Mouse (Mus musculus) forebrain, embryonic 13.5 days (tissue): ENCODE data around the gene Pla2g4e. TPM values are rescaled to one million over a fixed set of nuclear protein-coding genes. Genes with fewer than 3 reads are reported as not detected.

ENCODE experiments used
- ATAC-seq: fragments of 200-750 bp; cut with Nextera tagmentation; 2 replicates; pipeline ENCODE4 v1.8.0; 2017
- H3K27ac ChIP-seq: fragments of 300-500 bp; sonication (generic); 2 replicates; pipeline ENCODE4 v1.5.1; 2015; ENCODE audit warnings: inconsistent platforms, mild to moderate bottlenecking, moderate library complexity
- H3K27me3 ChIP-seq: fragments of 300-500 bp; sonication (generic); 2 replicates; pipeline ENCODE4 v1.6.1; 2015; ENCODE audit warnings: mild to moderate bottlenecking, inconsistent platforms
- H3K36me3 ChIP-seq: fragments of 300-500 bp; sonication (generic); 2 replicates; pipeline ENCODE4 v1.6.1; 2015; ENCODE audit warnings: mild to moderate bottlenecking, inconsistent platforms; ENCODE audit not compliant: poor library complexity, severe bottlenecking
- H3K4me1 ChIP-seq: fragments of 300-500 bp; sonication (generic); 2 replicates; pipeline ENCODE4 v1.6.1; 2015; ENCODE audit warnings: inconsistent platforms
- H3K4me2 ChIP-seq: fragments of 300-500 bp; sonication (generic); 2 replicates; pipeline ENCODE4 v1.6.1; 2015; ENCODE audit warnings: inconsistent platforms, mild to moderate bottlenecking, moderate library complexity
- H3K4me3 ChIP-seq: fragments of 300-500 bp; sonication (generic); 2 replicates; pipeline ENCODE4 v1.5.1; 2015; ENCODE audit warnings: mild to moderate bottlenecking, inconsistent platforms
- H3K9ac ChIP-seq: fragments of 300-500 bp; sonication (generic); 2 replicates; pipeline ENCODE4 v1.6.1; 2015; ENCODE audit warnings: mild to moderate bottlenecking, inconsistent platforms
- H3K9me3 ChIP-seq: fragments of 300-500 bp; sonication (generic); replicated peaks from 2 replicates; pipeline ENCODE4 v1.6.1; 2016; ENCODE audit warnings: inconsistent platforms
- WGBS: fragments of 180-500 bp; shearing (Covaris S2); methylation state at CpG from one replicate; pipeline ENCODE4 v1.1.7; 2015; 5-methylcytosine and 5-hydroxymethylcytosine counted together
- polyA plus RNA-seq: library from polyadenylated mRNA; unstranded; fragments of >200 nt; fragmentation: Nextera tagmentation; extraction: Ambion mirVana; gene quantifications from 2 replicates; pipeline ENCODE4 v1.2.1, GENCODE M21; 2015

The Pla2g4e gene
- polyA plus RNA-seq, 1 experiment from 2014 or later: 0.27 TPM

DNA sequence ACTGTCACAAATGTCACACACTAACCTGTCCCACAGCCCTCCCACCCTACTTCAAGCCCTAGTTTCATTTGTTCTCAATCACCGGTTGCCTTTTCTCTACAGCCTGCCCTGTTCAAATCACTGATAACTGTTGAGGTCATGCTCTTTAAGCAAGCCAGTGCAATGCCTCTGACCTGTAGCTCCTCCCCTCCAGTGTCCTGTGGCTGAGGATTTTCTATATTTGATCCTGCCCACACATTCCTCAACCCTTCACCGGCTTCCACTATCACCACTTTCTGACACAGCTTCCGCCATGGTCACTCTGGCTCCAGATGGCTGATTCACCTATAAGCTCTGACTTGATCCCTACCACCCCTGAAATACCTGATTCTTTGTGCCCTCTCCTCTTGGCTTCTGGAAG is 97.1 kb downstream of the Pla2g4e start:
- Histone ChIP-seq H3K27ac (no peak overlapping the region), H3K27me3 (no peaks in the 10 kb centered on the region), H3K9ac (no peak overlapping the region), H3K4me1 (no peaks in the 10 kb centered on the region), H3K4me2 (no peak overlapping the region), H3K9me3 (no peaks in the 10 kb centered on the region), H3K36me3 (no peaks in the 10 kb centered on the region), H3K4me3 (no peak overlapping the region)
- 97% methylated on average over 3 of the region's 3 CpGs for WGBS
- no peak for ATAC-seq

DNA sequence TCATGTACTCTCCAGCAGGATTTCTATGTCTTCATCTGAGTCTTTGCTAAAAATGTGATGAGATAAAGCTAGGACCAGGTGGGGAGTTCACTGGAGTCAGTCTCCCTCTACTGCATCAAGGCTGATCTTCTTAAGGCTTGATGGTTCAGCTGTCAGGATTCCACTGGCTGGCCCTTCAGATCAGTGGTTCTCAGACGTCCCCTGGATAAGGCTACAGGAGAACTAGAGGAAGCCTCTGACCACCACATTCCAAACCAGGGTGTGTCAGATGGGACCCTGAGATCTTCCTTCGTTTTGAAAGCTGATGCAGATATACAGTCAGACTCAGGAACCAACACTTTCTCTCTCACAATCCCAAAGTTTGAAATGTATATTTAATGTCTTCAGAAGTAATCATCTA is 97.8 kb downstream of the Pla2g4e start:
- Histone ChIP-seq H3K4me3 (no peak overlapping the region), H3K27me3 (no peaks in the 10 kb centered on the region), H3K36me3 (no peaks in the 10 kb centered on the region), H3K9me3 (no peaks in the 10 kb centered on the region), H3K9ac (no peak overlapping the region), H3K4me1 (no peaks in the 10 kb centered on the region), H3K27ac (no peak overlapping the region), H3K4me2 (no peak overlapping the region)
- ATAC-seq: no peak
- 63% methylated on average over 2 of the region's 2 CpGs for WGBS

DNA sequence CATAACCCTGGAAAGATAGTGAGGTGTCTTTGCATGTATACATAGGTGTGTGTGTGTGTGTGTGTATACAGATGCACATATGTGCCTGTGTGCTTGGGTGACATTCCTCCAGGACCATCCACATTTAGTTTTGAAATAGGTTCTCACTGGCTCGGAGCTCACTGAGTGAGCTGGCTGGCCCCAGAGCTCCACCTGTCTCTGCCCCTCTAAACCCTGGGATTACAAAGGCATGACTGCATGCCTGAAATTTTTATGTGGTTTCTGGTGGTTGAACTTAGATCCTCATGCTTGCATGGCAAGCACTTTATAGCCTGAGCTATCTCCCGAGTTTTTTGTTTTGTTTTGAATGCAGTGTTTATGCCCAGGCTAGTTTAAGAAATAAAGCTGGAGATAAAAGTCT is 98.6 kb downstream of the Pla2g4e start:
- H3K4me2 ChIP-seq: no peak overlapping the region
- H3K9ac ChIP-seq: no peak overlapping the region
- H3K36me3 ChIP-seq: no peaks in the 10 kb centered on the region
- no peak for ATAC-seq
- H3K4me1 ChIP-seq: no peaks in the 10 kb centered on the region
- H3K27ac ChIP-seq: no peak overlapping the region
- H3K4me3 ChIP-seq: no peak overlapping the region
- H3K9me3 ChIP-seq: no peaks in the 10 kb centered on the region
- H3K27me3 ChIP-seq: no peaks in the 10 kb centered on the region
- 80% methylated on average over 2 of the region's 2 CpGs for WGBS

DNA sequence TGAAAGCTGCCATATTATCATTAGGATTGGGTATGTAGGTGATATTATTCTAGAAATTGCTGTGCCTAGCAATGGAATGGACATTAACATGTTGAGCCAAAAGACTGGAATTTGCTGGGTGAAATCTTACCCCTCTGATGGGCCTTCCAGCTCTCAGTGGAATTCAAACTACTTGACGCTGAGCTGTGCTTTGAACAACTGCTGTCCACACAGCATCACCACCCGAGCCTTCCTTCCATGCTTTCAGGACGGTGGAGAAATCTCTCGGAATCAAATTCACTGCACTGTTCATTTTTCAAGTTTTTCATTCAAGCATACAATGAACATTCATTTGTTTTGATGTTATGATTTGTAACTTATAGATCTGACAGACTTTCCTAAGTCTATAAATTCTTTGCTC is 100.7 kb downstream of the Pla2g4e start:
- H3K4me1 ChIP-seq: no peaks in the 10 kb centered on the region
- no peak overlapping the region for H3K9ac ChIP-seq
- no peak overlapping the region for H3K4me3 ChIP-seq
- ATAC-seq: no peak
- H3K9me3 ChIP-seq: no peaks in the 10 kb centered on the region
- 91% methylated on average over 4 of the region's 4 CpGs for WGBS
- no peaks in the 10 kb centered on the region for H3K27me3 ChIP-seq
- H3K4me2 ChIP-seq: no peak overlapping the region
- no peaks in the 10 kb centered on the region for H3K36me3 ChIP-seq
- H3K27ac ChIP-seq: no peak overlapping the region

DNA sequence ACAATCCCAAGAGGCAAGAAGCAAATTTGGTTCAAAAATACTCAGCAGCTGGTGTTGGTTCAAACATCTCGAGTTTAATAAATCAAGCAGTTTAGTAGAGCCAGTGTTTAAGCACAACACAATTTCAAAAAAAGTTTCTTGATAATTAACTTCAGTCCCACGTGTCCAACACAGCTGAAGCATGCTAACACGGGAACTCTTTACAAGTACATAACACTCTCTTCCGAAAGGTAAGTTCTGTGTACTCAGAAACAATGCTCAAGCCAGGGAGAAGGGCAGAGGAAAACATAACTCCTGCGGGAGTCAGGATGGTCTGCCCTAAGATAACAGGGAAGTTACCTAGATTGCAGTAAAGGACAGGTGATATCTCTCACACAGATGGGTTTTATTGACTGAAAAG is 102.8 kb downstream of the Pla2g4e start:
- 89% methylated on average over 5 of the region's 5 CpGs for WGBS
- no peaks in the 10 kb centered on the region for H3K9me3 ChIP-seq
- no peaks in the 10 kb centered on the region for H3K27me3 ChIP-seq
- no peak overlapping the region for H3K27ac ChIP-seq
- H3K4me2 ChIP-seq: no peak overlapping the region
- no peak overlapping the region for H3K4me3 ChIP-seq
- no peak for ATAC-seq
- H3K4me1 ChIP-seq: no peaks in the 10 kb centered on the region
- no peaks in the 10 kb centered on the region for H3K36me3 ChIP-seq
- H3K9ac ChIP-seq: no peak overlapping the region

DNA sequence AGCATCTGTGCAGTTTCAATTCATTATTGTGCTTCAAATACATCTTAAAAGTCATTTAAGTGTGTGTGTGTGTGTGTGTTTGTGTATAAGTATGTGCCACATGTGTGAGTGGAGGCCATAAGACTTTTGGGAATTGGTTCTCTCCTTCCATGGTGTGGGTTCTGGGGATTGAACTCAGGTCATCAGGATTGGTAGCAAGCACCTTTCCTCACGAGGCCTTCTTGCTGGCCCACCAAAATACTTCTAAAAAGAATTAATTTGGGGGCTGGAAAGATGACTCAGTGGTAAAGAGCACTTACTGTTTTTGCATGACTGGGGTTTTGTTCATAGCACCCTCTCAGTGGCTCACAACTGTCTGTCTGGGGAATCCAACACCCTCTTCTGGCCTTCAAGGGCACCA is 103.5 kb downstream of the Pla2g4e start:
- Histone ChIP-seq H3K27me3 (no peaks in the 10 kb centered on the region), H3K36me3 (no peaks in the 10 kb centered on the region), H3K9me3 (no peaks in the 10 kb centered on the region), H3K9ac (no peak overlapping the region), H3K4me1 (no peaks in the 10 kb centered on the region), H3K27ac (no peak overlapping the region), H3K4me2 (no peak overlapping the region), H3K4me3 (no peak overlapping the region)
- WGBS: 83% methylated on average over 1 of the region's 1 CpGs
- no peak for ATAC-seq

DNA sequence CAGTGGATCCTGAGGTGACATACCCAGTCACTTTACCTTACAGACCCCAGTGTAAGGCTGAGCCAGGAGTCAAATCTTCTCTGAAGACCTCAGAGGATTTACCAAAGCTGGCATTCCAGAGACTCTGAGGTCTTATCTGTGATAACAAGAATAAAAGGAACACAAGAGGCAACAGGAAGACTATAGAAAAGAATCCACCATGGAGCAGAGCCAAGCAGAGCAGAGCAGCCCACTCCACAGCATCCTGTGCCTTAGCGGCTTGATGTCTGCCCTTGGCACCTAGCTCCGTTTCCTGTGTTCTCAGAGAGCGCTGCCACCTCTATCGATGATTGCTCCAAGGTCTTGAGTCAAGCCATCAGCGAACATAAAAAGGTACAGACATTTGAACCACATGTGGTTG is 104.8 kb downstream of the Pla2g4e start:
- H3K4me2 ChIP-seq: no peak overlapping the region
- no peaks in the 10 kb centered on the region for H3K27me3 ChIP-seq
- H3K4me1 ChIP-seq: no peaks in the 10 kb centered on the region
- H3K9ac ChIP-seq: no peak overlapping the region
- ATAC-seq: no peak
- no peaks in the 10 kb centered on the region for H3K9me3 ChIP-seq
- no peaks in the 10 kb centered on the region for H3K36me3 ChIP-seq
- no peak overlapping the region for H3K27ac ChIP-seq
- 92% methylated on average over 5 of the region's 5 CpGs for WGBS
- H3K4me3 ChIP-seq: no peak overlapping the region

DNA sequence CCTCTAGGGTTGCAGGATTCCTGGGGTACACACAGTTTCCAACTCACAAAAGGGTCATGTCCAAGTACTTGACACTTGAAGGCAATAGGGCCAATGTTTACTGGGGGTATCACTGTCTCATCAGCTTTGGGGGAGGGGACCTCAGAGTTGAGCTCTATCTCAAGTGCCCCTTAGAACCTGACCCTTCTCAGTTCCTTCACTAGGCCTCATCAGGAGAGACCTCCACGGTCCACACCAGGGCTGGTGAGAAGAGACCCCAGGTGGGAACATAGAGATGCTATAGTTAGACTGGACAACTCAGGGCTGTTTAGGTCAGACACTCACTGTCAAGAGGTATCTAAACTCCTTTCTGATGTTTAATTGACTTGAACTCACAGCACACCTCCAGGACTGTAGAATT is 106.0 kb downstream of the Pla2g4e start:
- no peak for ATAC-seq
- Histone ChIP-seq H3K4me2 (no peak overlapping the region), H3K36me3 (no peaks in the 10 kb centered on the region), H3K9me3 (no peaks in the 10 kb centered on the region), H3K27me3 (no peaks in the 10 kb centered on the region), H3K27ac (no peak overlapping the region), H3K4me3 (no peak overlapping the region), H3K4me1 (no peaks in the 10 kb centered on the region), H3K9ac (no peak overlapping the region)
- WGBS: 83% methylated on average over 1 of the region's 1 CpGs

DNA sequence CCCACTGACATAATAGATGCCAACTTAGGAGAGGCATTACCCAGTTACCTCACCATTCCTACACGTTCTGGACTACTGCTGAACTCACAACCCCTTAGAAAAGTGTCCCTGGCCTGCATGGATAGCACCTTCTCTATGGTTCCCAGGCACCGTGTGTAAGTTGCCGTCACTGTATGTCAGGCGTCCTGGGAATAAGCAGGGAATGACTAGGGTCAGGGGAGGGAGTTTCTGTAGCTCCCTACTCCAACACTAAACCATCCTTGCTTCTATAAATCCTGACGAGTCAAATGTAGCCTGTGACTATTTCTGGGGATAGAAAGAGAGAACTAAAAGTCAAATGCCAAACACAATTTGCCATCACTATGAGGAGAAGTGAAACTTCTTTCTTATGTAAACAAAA is 107.9 kb downstream of the Pla2g4e start:
- no peak overlapping the region for H3K9ac ChIP-seq
- no peaks in the 10 kb centered on the region for H3K9me3 ChIP-seq
- H3K27me3 ChIP-seq: no peaks in the 10 kb centered on the region
- no peak for ATAC-seq
- H3K4me1 ChIP-seq: no peaks in the 10 kb centered on the region
- no peak overlapping the region for H3K27ac ChIP-seq
- no peak overlapping the region for H3K4me3 ChIP-seq
- WGBS: 82% methylated on average over 5 of the region's 5 CpGs
- H3K36me3 ChIP-seq: no peaks in the 10 kb centered on the region
- no peak overlapping the region for H3K4me2 ChIP-seq

DNA sequence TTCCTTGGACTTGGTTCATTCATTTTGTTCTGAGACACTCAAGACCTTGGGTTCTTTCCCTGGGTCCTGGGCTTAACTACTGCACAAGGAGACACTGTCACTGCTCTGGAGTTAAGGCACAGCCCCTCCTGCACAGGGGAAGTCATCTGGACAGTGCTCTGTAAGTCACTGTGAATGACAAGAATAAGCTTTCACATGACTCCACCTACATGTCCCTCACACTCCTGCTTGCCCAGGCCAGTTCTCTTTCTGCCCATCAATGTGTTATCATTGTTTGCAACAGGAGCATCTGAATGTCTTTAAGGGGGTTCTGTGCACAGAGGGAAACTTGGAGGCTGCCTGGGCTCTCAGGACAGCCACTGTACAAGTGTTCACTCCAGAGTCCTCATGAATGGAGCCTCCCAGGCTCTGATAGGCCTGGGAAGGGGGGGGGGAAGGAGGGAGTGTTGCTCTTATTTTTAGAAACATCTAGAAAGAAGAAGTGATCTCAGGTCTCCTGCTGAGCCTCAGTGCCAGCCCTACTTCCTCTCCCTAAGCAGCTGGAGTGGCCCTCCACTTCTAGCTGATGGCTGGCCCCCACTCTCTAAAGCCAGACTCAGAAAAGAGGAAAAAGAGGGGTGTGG is 110.6 kb downstream of the Pla2g4e start:
- no peak overlapping the region for H3K4me2 ChIP-seq
- no peaks in the 10 kb centered on the region for H3K9me3 ChIP-seq
- no peak for ATAC-seq
- no peaks in the 10 kb centered on the region for H3K4me1 ChIP-seq
- H3K27me3 ChIP-seq: no peaks in the 10 kb centered on the region
- no peaks in the 10 kb centered on the region for H3K36me3 ChIP-seq
- H3K4me3 ChIP-seq: no peak overlapping the region
- H3K27ac ChIP-seq: no peak overlapping the region
- no peak overlapping the region for H3K9ac ChIP-seq

DNA sequence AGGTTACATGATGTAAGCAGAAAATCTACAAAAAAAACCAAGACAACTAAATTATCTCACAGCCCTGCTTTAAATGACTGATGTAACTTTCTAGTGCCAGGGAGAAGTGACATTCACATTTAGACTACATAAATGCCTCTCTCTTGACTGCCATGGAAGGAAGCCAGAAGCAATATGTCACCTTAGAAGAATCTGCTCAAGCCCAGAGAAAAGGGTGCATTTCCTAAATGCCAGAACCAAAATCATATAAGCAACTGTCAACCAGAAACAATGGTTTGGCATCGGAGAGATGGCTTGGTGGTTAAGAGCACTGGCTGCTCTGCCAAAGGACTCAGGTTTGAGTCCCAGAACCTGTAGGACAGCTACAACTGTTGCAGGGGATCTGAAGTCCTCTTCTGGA is 113.3 kb downstream of the Pla2g4e start:
- Histone ChIP-seq H3K36me3 (no peaks in the 10 kb centered on the region), H3K4me3 (no peak overlapping the region), H3K4me1 (no peaks in the 10 kb centered on the region), H3K27me3 (no peaks in the 10 kb centered on the region), H3K9me3 (no peaks in the 10 kb centered on the region), H3K27ac (no peak overlapping the region), H3K9ac (no peak overlapping the region), H3K4me2 (no peak overlapping the region)
- ATAC-seq: no peak
- WGBS: 85% methylated on average over 1 of the region's 1 CpGs

DNA sequence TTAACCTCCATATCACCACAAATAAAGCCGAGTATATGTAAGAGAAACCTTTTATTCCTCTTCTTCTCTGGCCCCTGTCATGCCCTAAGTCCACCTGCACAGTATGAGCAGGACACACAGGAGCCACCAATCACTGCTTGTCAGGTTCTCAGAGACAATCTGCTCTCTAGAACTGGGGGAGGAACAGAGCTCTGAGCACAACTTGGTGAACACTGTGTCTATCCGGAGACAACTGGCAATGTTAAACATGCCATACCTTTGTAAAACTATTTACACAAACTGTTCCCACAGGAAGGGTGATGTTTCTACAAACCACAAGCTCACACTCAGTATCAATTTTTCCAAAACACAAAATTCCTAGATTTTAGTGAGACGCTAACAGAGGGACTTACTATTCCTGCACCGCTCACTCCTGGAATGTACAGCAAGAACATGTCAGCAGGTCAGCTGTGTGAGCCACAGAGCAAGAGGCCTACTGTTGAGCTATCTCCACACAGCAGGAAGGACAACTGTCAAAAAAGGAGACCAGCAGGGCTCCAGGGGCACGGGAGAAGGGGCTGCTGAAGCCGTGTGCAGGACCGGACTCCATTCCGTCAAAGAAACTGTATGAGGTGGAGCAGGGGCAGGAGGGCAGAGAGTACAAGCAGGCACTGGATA is 115.8 kb downstream of the Pla2g4e start:
- no peaks in the 10 kb centered on the region for H3K4me1 ChIP-seq
- no peak overlapping the region for H3K4me3 ChIP-seq
- no peaks in the 10 kb centered on the region for H3K9me3 ChIP-seq
- no peak for ATAC-seq
- no peak overlapping the region for H3K27ac ChIP-seq
- H3K9ac ChIP-seq: no peak overlapping the region
- H3K36me3 ChIP-seq: no peaks in the 10 kb centered on the region
- no peaks in the 10 kb centered on the region for H3K27me3 ChIP-seq
- 73% methylated on average over 8 of the region's 8 CpGs for WGBS
- H3K4me2 ChIP-seq: no peak overlapping the region

DNA sequence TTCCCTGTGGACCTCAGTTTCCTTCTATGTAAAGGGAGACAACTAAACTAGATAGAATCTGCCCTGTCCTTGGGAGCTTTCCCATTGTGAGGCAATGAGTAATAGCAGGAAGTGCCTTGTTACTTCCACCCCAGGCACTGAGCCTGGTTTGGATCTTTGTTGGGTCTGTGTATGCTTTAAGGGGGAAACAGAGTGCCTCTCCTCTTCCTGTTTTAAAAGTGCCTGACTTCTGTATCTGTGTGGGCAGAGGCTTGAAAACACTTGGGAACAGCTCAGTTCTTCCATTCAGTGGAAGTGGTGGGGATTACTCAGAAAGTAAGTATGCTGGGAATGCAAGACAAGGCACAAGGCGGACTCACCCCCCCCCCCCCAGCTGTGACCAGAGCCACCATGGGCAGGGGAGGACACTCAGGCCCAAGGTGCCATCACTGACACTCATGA is 116.5 kb downstream of the Pla2g4e start:
- Histone ChIP-seq H3K27ac (no peak overlapping the region), H3K4me1 (no peaks in the 10 kb centered on the region), H3K9me3 (no peaks in the 10 kb centered on the region), H3K9ac (no peak overlapping the region), H3K4me3 (no peak overlapping the region), H3K27me3 (no peaks in the 10 kb centered on the region), H3K36me3 (no peaks in the 10 kb centered on the region), H3K4me2 (no peak overlapping the region)
- WGBS: 85% methylated on average over 1 of the region's 1 CpGs
- no peak for ATAC-seq
